Mouse (Mus musculus) thymus, adult 18-20 months (tissue): ENCODE results near the gene 4933415A04Rik.

ENCODE experiments used
- DNase-seq, 2 experiments: peaks; one replicate each; pipeline ENCODE4 v3.0.0; 2022; ENCODE audit warnings: mixed read lengths in 2 of 2

4933415A04Rik gene

GRCm38 (mm10) chr11:43633165-43633564 lies 46.3 kb downstream of the 4933415A04Rik start:
- no peak for DNase-seq

GRCm38 (mm10) chr11:43633658-43634401 lies 47.0 kb downstream of the 4933415A04Rik start:
- no peak for DNase-seq

- DNase-seq, result no peak
Observed at GRCm38 (mm10) chr11:43636761-43637160, 49.9 kb downstream of the 4933415A04Rik start.

DNA sequence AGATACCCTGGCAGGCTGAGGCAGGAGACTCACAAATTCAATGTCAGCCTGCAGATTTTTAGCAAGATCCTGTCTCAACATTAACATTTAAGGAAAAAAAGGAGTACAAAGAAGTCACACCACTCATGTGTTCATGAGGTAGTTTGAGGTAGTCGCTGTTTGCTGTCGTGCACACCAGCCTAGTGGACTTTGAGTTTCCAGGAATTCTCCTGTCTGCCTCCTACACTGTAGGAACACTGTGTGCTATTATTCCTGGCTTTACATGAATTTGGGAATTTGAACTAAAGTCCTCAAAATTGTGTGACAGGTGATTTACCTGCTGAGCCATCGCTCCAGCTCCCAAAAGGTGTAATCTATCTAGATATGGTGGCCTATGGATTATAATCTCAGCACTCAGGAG lies 51.6 kb downstream of the 4933415A04Rik start:
- DNase-seq, result no peak
